Mouse (Mus musculus) ES-Bruce4 (cell line): ENCODE data around the gene Ccdc121.

Experiments
- CTCF ChIP-seq: IDR thresholded peaks from one replicate; pipeline ENCODE4 v1.8.1; 2011; ENCODE audit warnings: low read depth, low read length
- EP300 ChIP-seq: IDR thresholded peaks from 2 replicates; pipeline ENCODE4 v1.6.1; 2011; ENCODE audit warnings: low read depth, low read length; ENCODE audit not compliant: insufficient read depth

- TF ChIP-seq EP300 = no peak
- no peak for TF ChIP-seq CTCF
These were observed 48.4 kb downstream of the Ccdc121 start for GRCm38 (mm10) chr1:181462906-181463179.
